Mouse (Mus musculus): ENCODE data around the gene Cdh4. TPM values are rescaled to one million over a fixed set of nuclear protein-coding genes. Genes with fewer than 3 reads are reported as not detected.
A peak's percentile ranks its signal among the peaks of the same experiment; 100 is the strongest.

The Cdh4 gene
- polyA plus RNA-seq, 1 experiment from 2014 or later, result 4.6 TPM

DNA sequence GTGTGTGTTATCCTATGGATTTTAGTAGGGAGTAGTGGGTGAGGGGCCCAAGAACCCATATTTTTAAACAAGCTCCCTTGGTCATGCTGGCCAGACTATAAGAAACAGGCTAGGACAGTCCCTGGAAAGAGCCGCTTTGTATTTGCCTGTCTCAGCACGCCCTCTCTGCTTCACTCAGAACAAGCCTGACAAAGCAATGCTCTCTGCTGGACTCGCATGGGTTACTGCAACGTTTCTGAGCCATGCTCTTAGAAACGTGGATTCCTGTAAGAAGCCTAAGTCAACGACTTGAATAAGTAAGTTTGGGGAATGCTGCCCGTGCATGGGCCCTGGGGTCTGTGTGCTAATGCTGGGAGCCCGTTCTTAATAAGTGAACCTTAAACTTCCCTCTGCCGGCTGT is 2.1 kb upstream of the Cdh4 start:
- no peak overlapping the region for H3K4me2 ChIP-seq
- no peak overlapping the region for H3K27ac ChIP-seq
- no peak overlapping the region for H3K4me3 ChIP-seq
- H3K27me3 ChIP-seq, result peaks cover 70% of the 10 kb centered on the region
- H3K9me3 ChIP-seq, result no peaks in the 10 kb centered on the region
- no peak for ATAC-seq (ENCODE audit: insufficient number of reproducible peaks, insufficient read depth, low FRiP score, low TSS enrichment, low read depth)
- H3K4me1 ChIP-seq, result peaks cover 28% of the 10 kb centered on the region
- no peak overlapping the region for H3K9ac ChIP-seq
- no peaks in the 10 kb centered on the region for H3K36me3 ChIP-seq
- WGBS, result 10% methylated on average over 9 of the region's 9 CpGs

DNA sequence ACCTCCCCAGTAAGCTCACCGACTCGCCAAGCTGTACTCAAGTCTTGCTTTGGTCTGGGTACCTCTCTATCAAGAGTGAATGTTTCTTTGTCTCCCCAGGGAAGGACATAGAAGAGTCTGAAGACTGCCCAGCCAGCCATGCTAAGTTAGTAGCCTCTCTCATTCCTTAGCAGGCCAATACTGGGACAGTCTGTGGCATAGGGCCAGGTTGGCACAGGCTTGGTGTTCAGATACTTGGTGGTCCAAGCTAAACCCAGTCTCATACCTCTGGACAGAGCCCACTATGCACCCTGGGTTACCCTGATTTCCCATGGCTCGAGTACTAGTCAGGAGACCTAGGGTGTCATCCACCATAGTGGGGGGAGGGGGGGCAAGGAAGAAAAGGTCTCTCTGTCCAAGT is 1.1 kb upstream of the Cdh4 start:
- H3K27me3 ChIP-seq, result peaks cover 74% of the 10 kb centered on the region
- H3K4me3 ChIP-seq, result no peak overlapping the region
- H3K36me3 ChIP-seq, result no peaks in the 10 kb centered on the region
- H3K9me3 ChIP-seq, result no peaks in the 10 kb centered on the region
- 57% methylated on average over 3 of the region's 3 CpGs for WGBS
- no peak overlapping the region for H3K4me2 ChIP-seq
- H3K9ac ChIP-seq, result no peak overlapping the region
- no peak overlapping the region for H3K27ac ChIP-seq
- H3K4me1 ChIP-seq, result peaks cover 21% of the 10 kb centered on the region
- no peak for ATAC-seq (ENCODE audit: insufficient number of reproducible peaks, insufficient read depth, low FRiP score, low TSS enrichment, low read depth)

GRCm38 (mm10) chr2:179441717-179442116 is 514 bp upstream of the Cdh4 start:
- no peaks in the 10 kb centered on the region for H3K9me3 ChIP-seq
- peak overlapping the region; percentile 99 for H3K4me2 ChIP-seq
- peaks cover 21% of the 10 kb centered on the region for H3K4me1 ChIP-seq
- no peak for ATAC-seq (ENCODE audit: insufficient number of reproducible peaks, insufficient read depth, low FRiP score, low TSS enrichment, low read depth)
- no peaks in the 10 kb centered on the region for H3K36me3 ChIP-seq
- WGBS, result 9% methylated on average over 8 of the region's 8 CpGs
- peaks cover 74% of the 10 kb centered on the region for H3K27me3 ChIP-seq
- H3K27ac ChIP-seq, result no peak overlapping the region
- peak overlapping the region; percentile 68 for H3K4me3 ChIP-seq
- H3K9ac ChIP-seq, result peak overlapping the region; percentile 68; the same call in 1 of the 2 replicates

- Histone ChIP-seq H3K27me3 (peaks cover 69% of the 10 kb centered on the region), H3K4me3 (peak overlapping the region; percentile 68), H3K36me3 (no peaks in the 10 kb centered on the region), H3K9me3 (no peaks in the 10 kb centered on the region), H3K4me2 (peak overlapping the region; percentile 99), H3K9ac (peak overlapping the region; percentile 68), H3K27ac (0 out of 2 replicates have a peak overlapping the region, but pooled peaks have one; percentile 11), H3K4me1 (peaks cover 21% of the 10 kb centered on the region)
- WGBS, result under 1% methylated on average over 83 of the region's 95 CpGs
- ATAC-seq (ENCODE audit: insufficient number of reproducible peaks, insufficient read depth, low FRiP score, low TSS enrichment, low read depth), result 0 out of 2 replicates have a peak, but pooled peaks have one; percentile 13
Measured at GRCm38 (mm10) chr2:179442541-179443225, 452 bp downstream of the Cdh4 start.

DNA sequence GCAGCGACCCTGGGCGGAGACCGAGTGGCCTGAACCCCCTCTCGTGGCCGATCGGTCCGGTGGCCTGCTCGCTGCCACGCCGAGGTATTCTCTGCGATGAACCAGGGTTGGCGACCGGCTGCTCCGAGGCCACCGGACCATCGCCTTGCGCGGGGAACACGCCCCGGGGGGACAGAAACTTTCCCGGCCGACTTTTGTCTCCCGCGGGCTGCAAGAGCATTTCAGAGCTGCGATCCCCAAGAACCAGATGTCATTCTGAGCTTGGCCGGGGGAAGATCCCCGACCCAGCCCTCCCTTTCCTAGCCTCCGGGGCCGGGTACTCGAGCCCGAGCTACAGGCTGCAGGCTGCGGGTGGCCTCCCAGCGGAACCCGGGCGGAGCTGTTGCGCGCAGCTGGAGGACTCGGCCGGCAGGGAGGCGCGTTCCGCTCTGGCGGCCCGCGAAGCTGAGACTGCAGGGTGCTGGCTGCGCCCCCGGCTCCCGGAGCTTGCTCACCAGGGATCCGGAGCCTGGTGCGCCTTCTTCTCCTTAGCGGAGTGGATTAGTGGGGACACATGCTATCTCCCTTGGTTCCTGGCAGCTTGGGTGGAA is 1.1 kb downstream of the Cdh4 start:
- Histone ChIP-seq H3K4me3 (peak overlapping the region; percentile 68), H3K4me2 (peak overlapping the region; percentile 99), H3K9me3 (no peaks in the 10 kb centered on the region), H3K27me3 (peaks cover 65% of the 10 kb centered on the region), H3K4me1 (peaks cover 21% of the 10 kb centered on the region), H3K27ac (no peak overlapping the region), H3K36me3 (no peaks in the 10 kb centered on the region), H3K9ac (peak overlapping the region; percentile 68)
- peak; percentile 34; the same call in 1 of the 2 replicates for ATAC-seq (ENCODE audit: insufficient number of reproducible peaks, insufficient read depth, low FRiP score, low TSS enrichment, low read depth)
- under 1% methylated on average over 51 of the region's 51 CpGs for WGBS

DNA sequence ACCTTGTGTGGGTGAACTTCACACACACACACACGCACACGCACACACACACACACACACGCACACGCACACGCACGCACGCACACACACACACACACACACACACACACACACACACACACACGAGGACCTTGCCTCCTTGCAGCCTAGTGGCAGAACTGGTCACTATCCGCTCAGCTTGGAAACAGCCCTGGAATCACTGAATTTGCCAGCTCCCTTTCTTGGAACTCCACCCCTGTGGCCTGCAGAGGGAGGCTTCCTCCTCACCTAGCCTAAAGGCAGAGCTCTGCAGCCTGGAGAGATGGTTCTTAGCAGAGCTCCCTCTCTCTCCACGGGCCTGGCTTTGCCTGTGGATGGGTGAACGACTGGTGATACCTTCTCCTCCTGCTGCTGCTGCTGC is 1.7 kb downstream of the Cdh4 start:
- WGBS, result 15% methylated on average over 10 of the region's 11 CpGs
- H3K4me1 ChIP-seq, result peaks cover 21% of the 10 kb centered on the region
- no peak for ATAC-seq (ENCODE audit: insufficient number of reproducible peaks, insufficient read depth, low FRiP score, low TSS enrichment, low read depth)
- no peaks in the 10 kb centered on the region for H3K36me3 ChIP-seq
- H3K4me2 ChIP-seq, result peak overlapping the region; percentile 99
- H3K27me3 ChIP-seq, result peaks cover 59% of the 10 kb centered on the region
- peak overlapping the region; percentile 68 for H3K4me3 ChIP-seq
- peaks cover under 1% of the 10 kb centered on the region; the same call in 1 of the 2 replicates for H3K9me3 ChIP-seq
- no peak overlapping the region for H3K27ac ChIP-seq
- H3K9ac ChIP-seq, result no peak overlapping the region

DNA sequence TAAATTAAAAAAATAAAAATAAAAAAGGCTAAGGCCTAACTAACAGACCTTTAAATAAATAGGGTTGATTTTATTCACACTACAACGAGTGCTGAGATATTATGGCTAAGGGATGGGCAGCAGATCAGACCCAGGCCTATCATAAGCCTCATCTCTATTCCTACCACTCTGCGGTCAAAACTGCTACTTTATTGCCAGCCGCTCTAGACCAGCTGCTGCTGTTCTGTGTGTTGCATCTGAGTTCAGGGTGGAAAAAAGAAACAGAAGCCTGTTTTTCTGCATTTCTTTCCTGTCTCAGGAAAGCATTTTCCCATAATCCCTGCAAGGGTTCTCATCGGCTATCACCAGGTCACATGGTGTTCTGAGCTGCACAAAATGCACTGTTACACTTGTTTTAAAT is 6.0 kb downstream of the Cdh4 start:
- H3K4me2 ChIP-seq, result no peak overlapping the region
- 91% methylated on average over 4 of the region's 4 CpGs for WGBS
- peaks cover 22% of the 10 kb centered on the region for H3K27me3 ChIP-seq
- no peak overlapping the region for H3K9ac ChIP-seq
- peaks cover 13% of the 10 kb centered on the region for H3K4me1 ChIP-seq
- no peak for ATAC-seq (ENCODE audit: insufficient number of reproducible peaks, insufficient read depth, low FRiP score, low TSS enrichment, low read depth)
- peaks cover 5% of the 10 kb centered on the region; the same call in 1 of the 2 replicates for H3K9me3 ChIP-seq
- no peaks in the 10 kb centered on the region for H3K36me3 ChIP-seq
- no peak overlapping the region for H3K27ac ChIP-seq
- H3K4me3 ChIP-seq, result no peak overlapping the region

- no peak overlapping the region for H3K4me3 ChIP-seq
- ATAC-seq (ENCODE audit: insufficient number of reproducible peaks, insufficient read depth, low FRiP score, low TSS enrichment, low read depth), result no peak
- 91% methylated on average over 1 of the region's 1 CpGs for WGBS
- no peak overlapping the region for H3K4me2 ChIP-seq
- no peak overlapping the region for H3K27ac ChIP-seq
- H3K27me3 ChIP-seq, result peaks cover 15% of the 10 kb centered on the region
- H3K4me1 ChIP-seq, result peaks cover 5% of the 10 kb centered on the region; the same call in 1 of the 2 replicates
- H3K36me3 ChIP-seq, result no peaks in the 10 kb centered on the region
- H3K9me3 ChIP-seq, result peaks cover 5% of the 10 kb centered on the region; the same call in 1 of the 2 replicates
- no peak overlapping the region for H3K9ac ChIP-seq
Measured at GRCm38 (mm10) chr2:179449018-179449417, 6.8 kb downstream of the Cdh4 start.

- H3K4me1 ChIP-seq, result no peaks in the 10 kb centered on the region
- ATAC-seq (ENCODE audit: insufficient number of reproducible peaks, insufficient read depth, low FRiP score, low TSS enrichment, low read depth), result no peak
- H3K36me3 ChIP-seq, result 0 out of 2 replicates have a peak, but pooled peaks cover 5% of the 10 kb centered on the region
- no peaks in the 10 kb centered on the region for H3K27me3 ChIP-seq
- WGBS, result 78% methylated on average over 4 of the region's 4 CpGs
- no peak overlapping the region for H3K27ac ChIP-seq
- H3K9ac ChIP-seq, result no peak overlapping the region
- no peak overlapping the region for H3K4me2 ChIP-seq
- H3K9me3 ChIP-seq, result peaks cover 65% of the 10 kb centered on the region
- no peak overlapping the region for H3K4me3 ChIP-seq
Measured at GRCm38 (mm10) chr2:179459196-179459595, 17.0 kb downstream of the Cdh4 start.

DNA sequence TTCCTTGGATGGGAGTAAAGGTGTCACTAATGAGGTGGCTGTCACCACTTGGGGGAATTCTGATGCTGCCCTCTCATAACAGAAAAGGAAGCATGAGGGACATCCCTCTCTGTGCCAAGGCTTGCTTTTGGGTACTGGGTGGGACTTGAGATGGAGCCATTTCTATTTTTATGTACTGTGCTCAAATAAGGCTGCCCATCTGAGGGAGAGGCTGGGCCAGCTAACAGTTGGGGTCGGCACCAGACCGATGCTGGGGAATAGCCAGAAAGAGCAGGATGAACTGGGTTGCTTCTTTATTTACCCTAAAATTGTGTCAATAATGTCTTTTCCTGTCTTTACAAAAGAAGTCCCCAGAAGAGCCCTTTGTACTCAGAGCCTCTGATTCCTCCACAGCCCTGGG is 17.4 kb downstream of the Cdh4 start:
- H3K4me3 ChIP-seq, result no peak overlapping the region
- no peak for ATAC-seq (ENCODE audit: insufficient number of reproducible peaks, insufficient read depth, low FRiP score, low TSS enrichment, low read depth)
- H3K27me3 ChIP-seq, result no peaks in the 10 kb centered on the region
- 0 out of 2 replicates have a peak, but pooled peaks cover 5% of the 10 kb centered on the region for H3K36me3 ChIP-seq
- no peak overlapping the region for H3K27ac ChIP-seq
- 98% methylated on average over 2 of the region's 2 CpGs for WGBS
- H3K4me2 ChIP-seq, result no peak overlapping the region
- no peak overlapping the region for H3K9ac ChIP-seq
- peaks cover 66% of the 10 kb centered on the region for H3K9me3 ChIP-seq
- H3K4me1 ChIP-seq, result no peaks in the 10 kb centered on the region

GRCm38 (mm10) chr2:179463514-179463913 is 21.3 kb downstream of the Cdh4 start:
- 95% methylated on average over 4 of the region's 4 CpGs for WGBS
- ATAC-seq (ENCODE audit: insufficient number of reproducible peaks, insufficient read depth, low FRiP score, low TSS enrichment, low read depth), result no peak

More at GRCm38 (mm10) chr2:179463514-179463913, 21.3 kb downstream of the Cdh4 start:
- Histone ChIP-seq H3K4me3 (no peak overlapping the region), H3K36me3 (0 out of 2 replicates have a peak, but pooled peaks cover 5% of the 10 kb centered on the region), H3K27me3 (no peaks in the 10 kb centered on the region), H3K27ac (no peak overlapping the region), H3K4me1 (no peaks in the 10 kb centered on the region), H3K4me2 (no peak overlapping the region), H3K9ac (no peak overlapping the region), H3K9me3 (peaks cover 76% of the 10 kb centered on the region)

Data from embryonic facial prominence, embryonic 13.5 days (tissue).